Mouse (Mus musculus): ENCODE data around the gene Hoxa13. TPM values are rescaled to one million over a fixed set of nuclear protein-coding genes. Genes with fewer than 3 reads are reported as not detected.

Hoxa13 gene
- polyA plus RNA-seq, 1 experiment from 2014 or later = 0.43 TPM

DNA sequence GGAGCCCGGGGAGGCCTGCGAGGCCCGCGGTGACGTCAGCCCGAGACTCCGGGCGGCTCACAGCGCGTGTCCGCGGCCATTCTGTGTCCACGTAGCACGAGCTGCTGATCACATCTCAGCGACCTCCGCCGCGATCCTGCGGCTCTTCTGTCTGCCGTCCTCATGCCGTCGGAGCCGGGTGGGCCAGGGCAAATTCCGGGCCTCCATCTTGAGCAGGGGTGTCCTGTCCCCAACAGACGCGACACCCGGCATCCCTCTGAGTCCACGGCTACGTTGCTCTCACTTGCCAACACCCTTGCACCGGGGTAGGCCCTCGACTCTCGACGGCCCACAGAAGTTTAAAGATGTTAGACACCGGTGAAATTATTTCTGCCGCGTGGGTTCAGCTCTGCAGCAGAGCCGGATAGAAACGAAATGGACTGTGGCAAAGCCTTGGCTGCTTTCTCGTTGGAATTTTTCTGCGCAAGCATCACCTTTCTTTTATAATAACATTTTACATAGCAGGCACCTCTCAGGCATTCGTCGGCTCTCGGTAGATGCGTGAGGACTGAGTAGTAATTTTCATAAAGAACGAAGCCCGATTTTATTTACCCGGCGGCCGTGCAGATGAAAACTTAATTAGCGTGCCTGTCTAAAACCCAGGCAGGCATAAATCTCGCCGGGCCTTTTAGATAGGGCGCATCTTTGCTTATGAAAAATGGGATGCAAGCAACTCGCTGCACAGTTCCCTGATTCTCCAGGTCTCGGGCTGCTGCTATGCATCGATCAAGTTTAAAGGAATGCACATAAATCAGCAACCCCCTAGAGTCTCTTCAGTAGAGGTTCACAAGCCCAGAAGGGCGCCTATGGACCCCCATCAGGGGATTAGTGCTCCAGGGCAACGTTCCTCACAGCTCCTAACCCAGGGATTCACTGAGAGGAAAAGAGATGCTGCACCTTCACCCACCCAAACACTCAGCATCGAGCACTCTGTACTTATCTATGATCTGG, 6.9 kb downstream of the Hoxa13 start:
- Histone ChIP-seq H3K27me3 (peaks cover 85% of the 10 kb centered on the region), H3K9ac (no peak overlapping the region), H3K36me3 (no peaks in the 10 kb centered on the region), H3K4me1 (peaks cover 34% of the 10 kb centered on the region), H3K27ac (no peak overlapping the region), H3K4me3 (replicated peaks) (peak overlapping the region; percentile 36), H3K9me3 (replicated peaks) (no peaks in the 10 kb centered on the region), H3K4me2 (peak overlapping the region; percentile 59)
- 0 out of 2 replicates have a peak, but pooled peaks have one; percentile 21 for ATAC-seq (replicated peaks; ENCODE audit: low FRiP score)
- WGBS = 2% methylated on average over 59 of the region's 59 CpGs

DNA sequence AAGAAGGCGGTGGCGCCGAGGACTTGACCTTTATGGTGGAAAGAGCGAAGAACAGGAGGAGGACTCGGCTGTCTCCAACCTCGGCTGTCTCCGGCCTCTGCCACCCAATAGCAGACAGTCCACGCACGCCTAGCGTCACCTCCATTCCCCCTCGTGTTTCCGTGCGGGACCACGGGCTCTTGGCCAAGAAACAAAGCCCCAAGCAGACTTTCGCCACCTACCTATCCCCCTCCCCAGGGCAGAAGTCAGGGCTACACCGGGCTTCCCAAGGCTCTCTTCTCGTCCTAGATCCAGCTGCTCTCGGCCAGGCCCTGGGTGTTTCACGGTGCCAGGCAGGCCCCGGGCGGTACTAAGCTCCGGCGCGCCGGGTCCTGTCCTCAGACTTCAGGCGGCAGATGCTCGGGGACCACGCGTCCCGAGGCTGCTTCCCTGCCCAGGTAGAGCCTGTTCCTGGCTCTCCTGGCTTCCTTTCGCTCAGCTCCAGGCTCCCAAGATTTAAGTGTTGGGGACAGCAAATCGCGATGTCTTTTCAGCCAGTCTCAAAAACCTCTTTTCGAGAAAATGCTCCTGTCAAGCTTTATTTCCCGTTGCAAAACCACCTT, 7.8 kb downstream of the Hoxa13 start:
- WGBS = 9% methylated on average over 35 of the region's 35 CpGs
- Histone ChIP-seq H3K4me3 (replicated peaks) (peak overlapping the region; percentile 36), H3K36me3 (no peaks in the 10 kb centered on the region), H3K27ac (no peak overlapping the region), H3K4me1 (peaks cover 42% of the 10 kb centered on the region), H3K9me3 (replicated peaks) (no peaks in the 10 kb centered on the region), H3K27me3 (peaks cover 81% of the 10 kb centered on the region), H3K4me2 (peak overlapping the region; percentile 59), H3K9ac (no peak overlapping the region)
- ATAC-seq (replicated peaks; ENCODE audit: low FRiP score) = peak; percentile 43

DNA sequence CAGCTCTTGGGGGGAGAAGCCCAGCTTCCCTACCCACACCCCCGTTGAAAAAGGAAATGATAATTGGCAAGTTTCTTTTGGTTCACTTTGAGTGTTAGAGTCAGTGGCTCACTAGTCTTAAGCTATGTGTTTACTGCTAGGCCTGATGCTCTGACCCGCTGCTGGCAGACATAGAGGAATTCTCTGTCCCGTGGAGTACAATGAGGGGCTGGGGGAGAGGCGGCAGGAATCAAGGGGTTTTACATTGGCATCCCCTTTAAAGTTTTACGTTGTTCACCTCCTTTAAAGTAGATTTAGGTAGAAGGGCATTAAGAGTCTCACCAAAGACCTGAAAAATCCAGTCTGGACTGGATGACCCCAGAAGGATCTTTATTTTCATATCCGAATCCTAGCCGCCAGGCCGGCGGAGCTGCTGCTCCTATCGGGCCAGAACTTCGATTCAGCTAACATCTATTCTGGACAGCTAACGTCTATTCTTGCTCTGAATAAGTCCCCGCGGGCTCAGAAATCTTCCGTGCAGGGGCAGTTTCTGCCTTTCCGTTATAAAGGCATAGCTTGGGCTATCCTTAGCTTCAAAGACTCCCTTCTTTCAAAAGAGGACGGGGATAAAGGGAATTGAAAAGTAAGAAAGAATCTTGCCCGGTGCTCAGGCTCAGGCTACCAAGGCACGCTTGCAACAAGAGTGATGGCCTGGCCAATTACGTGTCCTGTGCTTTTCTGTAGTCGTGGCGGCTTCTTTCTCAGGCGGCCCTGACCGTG, 8.5 kb downstream of the Hoxa13 start:
- H3K27me3 ChIP-seq = peaks cover 78% of the 10 kb centered on the region
- no peaks in the 10 kb centered on the region for H3K9me3 ChIP-seq (replicated peaks)
- 29% methylated on average over 24 of the region's 24 CpGs for WGBS
- peak overlapping the region; percentile 59 for H3K4me2 ChIP-seq
- no peak overlapping the region for H3K27ac ChIP-seq
- peak overlapping the region; percentile 36; the same call in 1 of the 2 replicates for H3K4me3 ChIP-seq (replicated peaks)
- H3K9ac ChIP-seq = no peak overlapping the region
- ATAC-seq (replicated peaks; ENCODE audit: low FRiP score) = no peak
- peaks cover 42% of the 10 kb centered on the region for H3K4me1 ChIP-seq
- H3K36me3 ChIP-seq = no peaks in the 10 kb centered on the region

DNA sequence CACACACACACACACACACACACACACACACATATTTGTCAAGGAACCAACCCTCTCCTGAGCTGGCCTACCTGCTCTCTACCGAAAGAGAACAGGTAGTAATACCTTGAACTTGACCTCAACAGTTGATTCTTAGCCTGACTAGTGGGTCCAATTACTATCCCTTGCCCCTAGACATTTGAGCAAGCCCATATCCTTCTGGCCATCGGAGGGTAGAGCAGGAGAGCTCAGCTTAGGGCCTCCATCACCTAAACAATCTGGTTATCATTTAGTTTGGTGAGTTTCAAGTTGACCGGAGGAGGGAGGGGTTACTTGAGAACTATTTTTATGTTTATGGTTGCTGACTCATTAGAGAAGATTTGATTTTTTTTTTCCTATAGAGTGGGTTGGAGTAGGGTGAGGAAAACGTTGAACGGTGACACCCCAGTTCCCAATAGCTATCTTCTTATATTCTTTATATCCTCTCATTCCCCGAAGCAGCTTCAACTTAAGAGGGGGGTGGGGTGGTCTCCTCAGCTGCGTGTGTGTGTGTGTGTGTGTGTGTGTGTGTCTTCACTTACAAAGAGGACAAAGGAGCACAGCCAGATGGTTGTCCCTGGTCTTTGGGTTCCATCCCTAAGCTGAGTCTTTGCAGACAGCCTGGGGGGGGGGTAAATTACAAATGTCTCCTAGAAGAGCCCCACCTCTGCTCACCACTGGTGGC, 9.4 kb downstream of the Hoxa13 start:
- H3K27me3 ChIP-seq = peaks cover 71% of the 10 kb centered on the region
- no peak overlapping the region for H3K27ac ChIP-seq
- no peak for ATAC-seq (replicated peaks; ENCODE audit: low FRiP score)
- no peak overlapping the region for H3K4me2 ChIP-seq
- no peak overlapping the region for H3K4me3 ChIP-seq (replicated peaks)
- H3K4me1 ChIP-seq = peaks cover 44% of the 10 kb centered on the region
- H3K9ac ChIP-seq = no peak overlapping the region
- no peaks in the 10 kb centered on the region for H3K9me3 ChIP-seq (replicated peaks)
- 40% methylated on average over 7 of the region's 7 CpGs for WGBS
- no peaks in the 10 kb centered on the region for H3K36me3 ChIP-seq

DNA sequence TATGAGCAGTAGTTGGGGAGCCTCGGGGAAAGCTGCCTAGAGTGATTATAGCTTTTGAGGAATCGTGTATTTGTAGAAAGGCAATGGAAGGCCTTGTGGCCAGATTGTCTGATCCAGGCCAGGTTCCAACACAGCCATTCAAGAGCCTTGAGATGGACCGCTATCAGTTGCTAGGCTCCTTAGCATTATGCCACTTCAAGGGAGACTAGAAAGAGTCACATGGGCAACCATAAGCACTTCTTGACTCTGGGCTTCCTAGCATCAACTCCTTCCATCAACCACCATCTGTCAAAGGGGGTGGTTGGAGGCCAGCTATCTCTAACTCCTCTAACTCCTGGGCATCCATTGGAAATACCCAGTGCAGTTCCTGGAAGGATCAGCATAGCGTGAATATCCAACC, 10.9 kb downstream of the Hoxa13 start:
- Histone ChIP-seq H3K27ac (peak overlapping the region; percentile 86; the same call in 1 of the 2 replicates), H3K9ac (0 out of 2 replicates have a peak overlapping the region, but pooled peaks have one; percentile 42), H3K4me1 (peaks cover 47% of the 10 kb centered on the region), H3K27me3 (peaks cover 58% of the 10 kb centered on the region), H3K36me3 (no peaks in the 10 kb centered on the region), H3K4me3 (replicated peaks) (peak overlapping the region; percentile 39), H3K4me2 (peak overlapping the region; percentile 74), H3K9me3 (replicated peaks) (no peaks in the 10 kb centered on the region)
- ATAC-seq (replicated peaks; ENCODE audit: low FRiP score) = no peak
- 32% methylated on average over 4 of the region's 4 CpGs for WGBS

DNA sequence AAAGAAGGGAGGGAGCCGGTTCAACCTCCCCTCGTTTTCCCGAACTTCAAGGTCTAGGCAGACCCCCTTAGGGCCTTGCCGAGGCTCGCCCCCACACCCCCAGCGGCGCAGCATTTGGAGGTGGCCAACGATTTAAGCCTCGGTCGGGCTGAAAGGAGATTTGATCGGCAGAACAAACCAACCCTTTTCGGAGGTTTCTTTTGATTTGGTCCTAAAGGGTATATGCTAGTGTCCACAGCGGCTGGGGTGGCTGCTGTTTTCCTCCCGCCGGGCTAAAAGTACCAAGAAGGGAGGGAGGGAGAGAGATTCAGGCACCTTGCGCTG, 11.3 kb downstream of the Hoxa13 start:
- Histone ChIP-seq H3K27me3 (peaks cover 57% of the 10 kb centered on the region), H3K4me3 (replicated peaks) (peak overlapping the region; percentile 39), H3K9me3 (replicated peaks) (no peaks in the 10 kb centered on the region), H3K27ac (peak overlapping the region; percentile 86), H3K9ac (peak overlapping the region; percentile 42), H3K4me1 (peaks cover 47% of the 10 kb centered on the region), H3K36me3 (no peaks in the 10 kb centered on the region), H3K4me2 (peak overlapping the region; percentile 74)
- no peak for ATAC-seq (replicated peaks; ENCODE audit: low FRiP score)
- 5% methylated on average over 16 of the region's 16 CpGs for WGBS

DNA sequence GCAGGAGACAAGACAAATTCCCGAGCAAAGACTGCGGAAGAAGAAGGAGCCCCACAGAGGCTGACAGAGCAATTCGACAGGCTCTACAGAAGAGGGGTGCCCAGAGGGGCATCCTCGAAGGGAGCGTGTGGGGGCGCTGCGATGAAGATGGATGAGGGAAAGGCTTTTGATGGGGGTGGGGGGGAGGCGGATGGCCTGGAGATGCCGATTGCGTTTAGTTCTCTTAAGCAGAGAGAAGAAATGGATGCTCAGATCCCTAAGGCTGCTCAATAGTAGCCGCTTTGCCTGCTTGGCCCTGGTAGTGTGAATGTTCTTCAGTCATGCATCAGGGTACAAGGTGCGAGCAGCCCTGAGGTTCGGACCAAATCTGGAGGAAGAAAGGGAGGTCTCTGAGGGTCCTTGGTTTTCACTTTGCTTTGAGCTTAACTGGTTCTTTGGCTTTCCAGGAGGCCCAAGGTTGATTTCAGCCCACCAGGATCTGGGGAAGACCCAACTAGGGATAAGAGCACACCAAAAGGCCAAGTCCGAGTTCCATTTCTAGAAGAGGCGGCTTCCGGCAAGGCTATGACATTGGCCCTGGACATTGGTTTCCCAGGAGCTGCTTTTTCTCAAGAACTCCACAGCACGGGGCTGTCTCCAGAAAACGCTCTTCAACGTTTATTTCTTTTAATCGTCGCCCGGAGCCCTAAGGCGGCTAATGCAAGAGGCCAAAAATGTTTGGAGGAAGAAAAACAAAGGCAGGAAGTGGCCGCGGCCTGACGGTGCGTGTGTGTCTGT, 11.9 kb downstream of the Hoxa13 start:
- Histone ChIP-seq H3K4me2 (peak overlapping the region; percentile 74), H3K36me3 (no peaks in the 10 kb centered on the region), H3K27me3 (peaks cover 52% of the 10 kb centered on the region), H3K4me3 (replicated peaks) (peak overlapping the region; percentile 39), H3K9ac (peak overlapping the region; percentile 42), H3K27ac (peak overlapping the region; percentile 86), H3K9me3 (replicated peaks) (no peaks in the 10 kb centered on the region), H3K4me1 (peaks cover 43% of the 10 kb centered on the region)
- ATAC-seq (replicated peaks; ENCODE audit: low FRiP score) = no peak
- WGBS = 5% methylated on average over 27 of the region's 27 CpGs

DNA sequence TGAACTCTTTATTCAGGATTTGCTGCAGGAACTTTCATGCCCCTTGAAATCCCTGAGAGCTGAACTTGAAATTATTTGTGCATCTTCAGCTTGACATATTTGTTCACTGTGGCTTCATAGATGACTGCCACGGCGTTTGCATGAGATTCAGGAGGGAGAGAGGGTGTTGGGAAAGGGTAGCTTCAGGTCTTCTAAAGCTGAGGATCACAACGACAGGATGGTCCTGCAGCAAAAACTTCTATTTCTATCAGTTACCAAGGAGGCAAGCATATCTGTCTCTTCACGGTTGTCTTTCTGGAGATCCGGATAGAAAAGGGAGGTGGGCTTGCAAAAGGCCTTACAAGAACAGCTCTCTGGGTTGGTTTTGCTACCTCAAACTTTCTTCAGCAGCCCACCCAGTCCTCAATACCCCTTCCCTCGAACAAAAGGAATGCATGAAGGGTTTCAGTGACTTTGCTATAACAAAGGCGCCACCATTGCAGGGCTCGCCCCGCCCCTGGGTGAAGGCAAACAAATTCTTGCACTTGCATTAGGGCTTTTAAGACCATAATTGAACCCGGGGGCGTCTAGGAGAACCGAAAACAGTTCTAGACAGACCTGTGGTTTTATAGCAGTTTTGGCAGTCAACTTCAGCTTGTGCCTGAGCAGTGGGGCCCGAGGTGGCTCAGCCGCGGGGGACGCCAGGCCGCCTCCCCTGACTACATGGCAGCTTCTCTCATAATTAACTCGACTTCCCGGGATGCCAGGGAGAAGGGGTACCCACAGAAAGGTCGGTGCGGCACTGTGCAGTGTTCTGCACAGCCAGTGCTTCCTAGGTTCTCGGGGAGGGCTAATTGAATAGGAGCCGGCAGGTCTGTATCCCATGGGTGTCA, 12.7 kb downstream of the Hoxa13 start:
- Histone ChIP-seq H3K27me3 (peaks cover 53% of the 10 kb centered on the region), H3K36me3 (no peaks in the 10 kb centered on the region), H3K4me2 (peak overlapping the region; percentile 74), H3K9me3 (replicated peaks) (no peaks in the 10 kb centered on the region), H3K27ac (peak overlapping the region; percentile 86), H3K4me1 (peaks cover 43% of the 10 kb centered on the region), H3K4me3 (replicated peaks) (peak overlapping the region; percentile 39), H3K9ac (peak overlapping the region; percentile 42)
- WGBS = 5% methylated on average over 23 of the region's 23 CpGs
- no peak for ATAC-seq (replicated peaks; ENCODE audit: low FRiP score)

DNA sequence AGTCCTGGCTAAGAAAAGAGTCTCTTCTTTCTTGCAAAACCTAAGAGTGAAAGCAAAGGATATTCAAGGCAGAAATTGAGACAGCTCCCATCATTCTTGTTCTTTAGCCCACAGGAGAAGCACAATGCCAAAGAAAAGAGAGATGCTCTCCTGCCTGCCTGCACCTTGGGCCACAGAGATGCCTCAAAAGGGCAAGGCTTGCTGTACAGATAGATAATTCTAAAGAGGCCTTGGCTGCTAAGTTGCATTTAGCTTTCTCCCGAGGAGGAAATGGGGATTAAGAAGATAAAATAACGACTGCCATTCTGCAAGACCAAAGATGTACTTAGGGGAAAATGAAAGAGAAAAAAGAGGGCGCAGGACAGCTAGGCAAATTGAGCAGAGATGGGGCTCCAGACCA, 13.8 kb downstream of the Hoxa13 start:
- Histone ChIP-seq H3K9ac (peak overlapping the region; percentile 81), H3K9me3 (replicated peaks) (no peaks in the 10 kb centered on the region), H3K4me3 (replicated peaks) (peak overlapping the region; percentile 74), H3K4me2 (peak overlapping the region; percentile 74), H3K27ac (peak overlapping the region; percentile 95), H3K27me3 (peaks cover 45% of the 10 kb centered on the region), H3K4me1 (peaks cover 44% of the 10 kb centered on the region), H3K36me3 (no peaks in the 10 kb centered on the region)
- ATAC-seq (replicated peaks; ENCODE audit: low FRiP score) = no peak
- WGBS = 7% methylated on average over 3 of the region's 3 CpGs

DNA sequence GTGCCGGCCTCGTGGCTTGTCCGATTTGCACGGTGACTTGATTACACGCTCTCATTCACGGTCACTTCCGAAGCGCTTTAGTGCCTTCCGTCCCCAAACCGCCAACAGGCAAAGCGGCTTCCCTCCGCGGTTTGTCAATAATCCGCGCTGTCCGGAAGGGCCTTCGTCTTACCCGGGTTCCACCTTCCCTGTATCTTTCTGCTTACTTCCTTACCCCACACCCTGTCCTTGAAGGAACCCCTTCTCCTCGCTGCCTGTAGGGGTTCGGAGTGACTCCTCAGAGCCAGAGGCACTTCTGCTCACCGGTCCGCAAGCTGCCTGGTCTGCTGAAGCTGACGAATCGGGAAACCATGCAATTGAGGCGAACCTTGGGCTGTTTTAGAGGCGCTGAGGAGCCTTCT, 14.3 kb downstream of the Hoxa13 start:
- Histone ChIP-seq H3K36me3 (no peaks in the 10 kb centered on the region), H3K9me3 (replicated peaks) (no peaks in the 10 kb centered on the region), H3K9ac (peak overlapping the region; percentile 81), H3K4me1 (peaks cover 49% of the 10 kb centered on the region), H3K4me3 (replicated peaks) (peak overlapping the region; percentile 74), H3K4me2 (peak overlapping the region; percentile 74), H3K27me3 (peaks cover 44% of the 10 kb centered on the region), H3K27ac (peak overlapping the region; percentile 95)
- ATAC-seq (replicated peaks; ENCODE audit: low FRiP score) = no peak
- under 1% methylated on average over 26 of the region's 26 CpGs for WGBS

Data from kidney, embryonic 15.5 days (tissue).